Mouse (Mus musculus) hindbrain, embryonic 14.5 days (tissue): ENCODE results near the gene Gm10376. TPM values are rescaled to one million over a fixed set of nuclear protein-coding genes. Genes with fewer than 3 reads are reported as not detected.
"Not testable (repeated sequence)": the region's sequence is repeated elsewhere in the genome, so short reads cannot be mapped to it uniquely, and the experiment has no call there.

Experiments used
- ATAC-seq: fragments of 200-750 bp; cut with Nextera tagmentation; 2 replicates; pipeline ENCODE4 v1.8.0; 2017; ENCODE audit warnings: moderate number of reproducible peaks, mild to moderate bottlenecking, moderate TSS enrichment, moderate library complexity; ENCODE audit not compliant: low FRiP score
- DNase-seq: peaks from one replicate; pipeline ENCODE4 v3.0.0-alpha.2; 2015; ENCODE audit warnings: low spot score
- H3K27ac ChIP-seq: fragments of 300-500 bp; sonication (generic); 2 replicates; pipeline ENCODE4 v1.5.1; 2014; ENCODE audit warnings: mild to moderate bottlenecking, moderate library complexity
- H3K27me3 ChIP-seq: fragments of 300-500 bp; sonication (generic); 2 replicates; pipeline ENCODE4 v1.6.1; 2014; ENCODE audit warnings: mild to moderate bottlenecking, low read length, mixed read lengths; ENCODE audit not compliant: control insufficient read depth, insufficient read depth
- H3K36me3 ChIP-seq: fragments of 300-500 bp; sonication (generic); replicated peaks from 2 replicates; pipeline ENCODE4 v1.6.1; 2014; ENCODE audit not compliant: control insufficient read depth, insufficient read depth
- H3K4me1 ChIP-seq: fragments of 300-500 bp; sonication (generic); replicated peaks from 2 replicates; pipeline ENCODE4 v1.6.1; 2014; ENCODE audit warnings: antibody characterized with exemption, low read length, mixed read lengths; ENCODE audit not compliant: control insufficient read depth, insufficient read depth
- H3K4me2 ChIP-seq: fragments of 300-500 bp; sonication (generic); replicated peaks from 2 replicates; pipeline ENCODE4 v1.6.1; 2014; ENCODE audit warnings: mild to moderate bottlenecking, moderate library complexity
- H3K4me3 ChIP-seq: fragments of 300-500 bp; sonication (generic); replicated peaks from 2 replicates; pipeline ENCODE4 v1.5.1; 2014; ENCODE audit warnings: mild to moderate bottlenecking, low read length
- H3K9ac ChIP-seq: fragments of 300-500 bp; sonication (generic); 2 replicates; pipeline ENCODE4 v1.6.1; 2014
- H3K9me3 ChIP-seq: fragments of 300-500 bp; sonication (generic); 2 replicates; pipeline ENCODE4 v1.6.1; 2016; ENCODE audit warnings: low read length; ENCODE audit not compliant: control insufficient read depth
- WGBS: fragments of 180-500 bp; shearing (Covaris S2); extraction: QIAGEN DNeasy Blood & Tissue Kit; methylation state at CpG from one replicate; pipeline ENCODE4 v1.1.7; 2014; 5-methylcytosine and 5-hydroxymethylcytosine counted together
- polyA plus RNA-seq: library from polyadenylated mRNA; unstranded; fragments of >200 nt; fragmentation: Nextera tagmentation; extraction: Ambion mirVana; gene quantifications from 2 replicates; pipeline ENCODE4 v1.2.1, GENCODE M21; 2014

The Gm10376 gene
- polyA plus RNA-seq: not detected in 2 replicates

- H3K27me3 ChIP-seq, H3K36me3 ChIP-seq, H3K27ac ChIP-seq, H3K4me2 ChIP-seq, H3K9ac ChIP-seq, H3K9me3 ChIP-seq, DNase-seq, ATAC-seq, H3K4me3 ChIP-seq, H3K4me1 ChIP-seq: not testable (repeated sequence)
Observed at GRCm38 (mm10) chr14:43015528-43015927, at the start of gene Gm10376. Gm10376 (minus strand) TSS chr14:43015628.

- not testable (repeated sequence) for H3K9ac ChIP-seq, H3K4me3 ChIP-seq, H3K9me3 ChIP-seq, H3K27me3 ChIP-seq, H3K36me3 ChIP-seq, H3K27ac ChIP-seq, H3K4me1 ChIP-seq, DNase-seq, ATAC-seq, H3K4me2 ChIP-seq
- 69% methylated on average over 4 of the region's 4 CpGs for WGBS
Observed at GRCm38 (mm10) chr14:43060179-43060578, 44.8 kb upstream of the Gm10376 start.

GRCm38 (mm10) chr14:43058063-43058462 lies 42.6 kb upstream of the Gm10376 start:
- not testable (repeated sequence) for H3K9ac ChIP-seq, H3K4me2 ChIP-seq, H3K4me3 ChIP-seq, H3K27me3 ChIP-seq, H3K4me1 ChIP-seq, ATAC-seq, H3K36me3 ChIP-seq, H3K27ac ChIP-seq, H3K9me3 ChIP-seq, DNase-seq
- WGBS: 80% methylated on average over 3 of the region's 3 CpGs

GRCm38 (mm10) chr14:42993524-42993923 lies 21.9 kb downstream of the Gm10376 start, which contains the start of gene Gm8082:
Gm8082 (minus strand) TSS chr14:42993624.
- H3K4me2 ChIP-seq, H3K4me1 ChIP-seq, H3K27ac ChIP-seq, H3K9ac ChIP-seq, H3K36me3 ChIP-seq, DNase-seq, H3K9me3 ChIP-seq, H3K27me3 ChIP-seq, H3K4me3 ChIP-seq, ATAC-seq: not testable (repeated sequence)
- no CpG with 5 or more reads among the region's 1 CpGs for WGBS

Other genes starting within 250 kb of the Gm10376 start
- gene Gm3015, start 246.8 kb downstream of the Gm10376 start, polyA plus RNA-seq: not detected in 2 replicates
- not detected in 2 replicates for gene Gm10377, start 217.6 kb downstream of the Gm10376 start, polyA plus RNA-seq
- gene Gm21977, start 162.2 kb downstream of the Gm10376 start, polyA plus RNA-seq: not detected in 2 replicates
- not detected in 2 replicates for gene Gm8082, start 22.0 kb downstream of the Gm10376 start, polyA plus RNA-seq
- gene Gm8094, start 61.0 kb upstream of the Gm10376 start, polyA plus RNA-seq: not detected in 2 replicates
- gene Gm8104, start 85.0 kb upstream of the Gm10376 start, polyA plus RNA-seq: 0.11 TPM in 1 of 2 replicates, not detected in the other
- gene Gm7233, start 164.2 kb upstream of the Gm10376 start, polyA plus RNA-seq: not detected in 2 replicates
- not detected in 2 replicates for gene Gm8122, start 219.7 kb upstream of the Gm10376 start, polyA plus RNA-seq
- gene Gm8126, start 243.0 kb upstream of the Gm10376 start, polyA plus RNA-seq: not detected in 2 replicates